Mouse (Mus musculus) embryonic fibroblast, embryonic 13.5 days (primary cell): ENCODE results near the gene Pdk1.

Experiments
- CTCF ChIP-seq: IDR thresholded peaks from 2 replicates; pipeline ENCODE4 v1.5.1; 2011; ENCODE audit warnings: mild to moderate bottlenecking, control low read depth, low read length, moderate library complexity, borderline replicate concordance; ENCODE audit not compliant: insufficient read depth
- POLR2A ChIP-seq: IDR thresholded peaks from 2 replicates; pipeline ENCODE4 v1.6.1; 2011; ENCODE audit warnings: low read depth, mild to moderate bottlenecking, control low read depth, low read length, moderate library complexity

DNA sequence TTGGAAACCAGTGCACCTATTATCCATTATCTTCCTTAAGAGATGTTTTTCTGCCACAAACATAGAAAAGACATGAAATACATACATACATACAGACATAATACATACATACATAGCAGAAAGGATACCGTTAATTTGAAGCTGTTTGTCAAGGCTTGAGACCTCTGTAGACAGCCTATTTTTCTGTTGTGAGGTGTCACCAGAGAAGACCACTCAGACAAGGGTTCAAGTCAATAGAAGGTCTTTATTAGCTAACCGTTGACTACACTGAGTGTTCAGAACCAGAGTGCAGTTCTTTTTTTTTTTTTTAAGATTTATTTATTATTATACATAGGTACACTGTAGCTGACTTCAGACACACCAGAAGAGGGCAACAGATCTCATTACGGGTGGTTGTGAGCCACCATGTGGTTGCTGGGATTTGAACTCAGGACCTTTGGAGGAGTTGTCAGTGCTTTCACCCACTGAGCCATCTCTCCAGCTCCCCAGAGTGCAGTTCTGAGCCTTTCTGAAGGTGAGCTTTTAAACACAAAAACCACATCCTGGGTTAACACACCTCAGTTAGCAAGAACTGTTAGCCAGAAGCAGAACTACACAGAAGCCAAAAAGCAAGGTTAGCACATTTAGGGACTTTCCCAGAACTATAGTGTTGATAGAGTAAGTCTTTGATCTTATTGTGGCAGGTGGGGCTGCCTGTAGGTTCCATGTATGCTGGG is 68.1 kb downstream of the Pdk1 start:
- TF ChIP-seq CTCF (no peak), POLR2A (no peak)
